Mouse (Mus musculus): ENCODE measurements around the gene Hsd11b1. TPM values are rescaled to one million over a fixed set of nuclear protein-coding genes. Genes with fewer than 3 reads are reported as not detected.

Gene Hsd11b1
- polyA plus RNA-seq, 1 experiment from 2014 or later, result 2.1 TPM

DNA sequence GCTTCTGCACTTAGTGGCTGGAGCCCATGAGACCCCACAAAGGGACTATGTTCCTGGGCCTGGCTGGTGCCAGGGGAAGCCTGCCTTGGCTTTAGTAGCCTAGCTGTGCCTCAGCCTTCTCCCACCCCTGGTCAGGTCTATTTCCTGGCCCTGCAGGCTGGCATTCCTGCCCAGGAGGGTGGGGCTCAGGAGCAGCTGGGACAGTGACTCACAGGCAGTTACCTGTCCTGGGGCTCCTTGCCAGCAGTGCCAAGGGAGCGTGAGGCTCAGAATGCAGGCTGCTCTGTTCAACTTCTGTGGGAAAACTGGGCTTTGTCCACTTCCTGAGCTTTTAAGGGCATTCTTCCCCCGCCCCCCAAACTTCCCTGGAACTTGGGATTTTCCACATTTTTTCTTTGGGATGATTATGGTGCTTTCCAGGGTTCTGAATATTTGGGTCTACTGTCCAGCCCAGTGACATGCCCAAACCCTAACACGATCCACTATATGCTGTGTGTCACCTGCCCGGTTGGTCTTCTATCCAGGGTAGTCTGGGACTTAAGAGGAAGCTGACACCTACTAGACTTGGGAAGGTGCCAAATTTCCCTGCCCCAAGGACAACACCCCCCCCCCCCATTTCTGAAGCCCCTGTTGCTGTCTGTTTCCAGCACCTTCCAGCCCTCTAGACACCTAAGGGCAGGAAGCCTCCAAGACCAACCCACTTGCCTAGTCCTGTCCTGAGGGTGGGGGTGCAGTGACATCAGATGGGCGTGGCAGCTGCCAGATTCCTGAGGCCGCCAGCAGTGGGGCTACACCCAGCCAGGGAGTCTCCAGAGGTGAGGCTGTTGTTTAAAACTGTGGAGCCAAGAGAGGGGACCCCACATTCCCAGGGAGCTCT lies 37.6 kb upstream of the Hsd11b1 start:
- 48% methylated on average over 6 of the region's 6 CpGs for WGBS
- Histone ChIP-seq H3K9ac (ENCODE audit: low read length) (peak overlapping the region; percentile 59), H3K4me3 (replicated peaks; ENCODE audit: low read length) (peak overlapping the region; percentile 35), H3K36me3 (ENCODE audit: control insufficient read depth, insufficient read depth, low read length) (no peaks in the 10 kb centered on the region), H3K4me2 (ENCODE audit: low read depth, low read length) (peak overlapping the region; percentile 39), H3K9me3 (replicated peaks; ENCODE audit: control insufficient read depth, low read length) (no peaks in the 10 kb centered on the region), H3K27ac (ENCODE audit: low read length) (peak overlapping the region; percentile 86), H3K4me1 (ENCODE audit: control insufficient read depth, insufficient read depth, low read length) (peaks cover 7% of the 10 kb centered on the region; the same call in 1 of the 2 replicates), H3K27me3 (ENCODE audit: control insufficient read depth, insufficient read depth, low read length) (no peaks in the 10 kb centered on the region)
- ATAC-seq (ENCODE audit: insufficient read depth, low FRiP score), result peak; percentile 92

- H3K27ac ChIP-seq (ENCODE audit: low read length), result 0 out of 2 replicates have a peak overlapping the region, but pooled peaks have one; percentile 86
- no peak overlapping the region for H3K4me2 ChIP-seq (ENCODE audit: low read depth, low read length)
- H3K9ac ChIP-seq (ENCODE audit: low read length), result no peak overlapping the region
- no peak overlapping the region for H3K4me3 ChIP-seq (replicated peaks; ENCODE audit: low read length)
- H3K27me3 ChIP-seq (ENCODE audit: control insufficient read depth, insufficient read depth, low read length), result no peaks in the 10 kb centered on the region
- WGBS, result 58% methylated on average over 1 of the region's 1 CpGs
- H3K9me3 ChIP-seq (replicated peaks; ENCODE audit: control insufficient read depth, low read length), result no peaks in the 10 kb centered on the region
- H3K4me1 ChIP-seq (ENCODE audit: control insufficient read depth, insufficient read depth, low read length), result peaks cover 7% of the 10 kb centered on the region; the same call in 1 of the 2 replicates
- no peak for ATAC-seq (ENCODE audit: insufficient read depth, low FRiP score)
- H3K36me3 ChIP-seq (ENCODE audit: control insufficient read depth, insufficient read depth, low read length), result no peaks in the 10 kb centered on the region
Measured at GRCm38 (mm10) chr1:193299995-193300394, 36.1 kb upstream of the Hsd11b1 start.

DNA sequence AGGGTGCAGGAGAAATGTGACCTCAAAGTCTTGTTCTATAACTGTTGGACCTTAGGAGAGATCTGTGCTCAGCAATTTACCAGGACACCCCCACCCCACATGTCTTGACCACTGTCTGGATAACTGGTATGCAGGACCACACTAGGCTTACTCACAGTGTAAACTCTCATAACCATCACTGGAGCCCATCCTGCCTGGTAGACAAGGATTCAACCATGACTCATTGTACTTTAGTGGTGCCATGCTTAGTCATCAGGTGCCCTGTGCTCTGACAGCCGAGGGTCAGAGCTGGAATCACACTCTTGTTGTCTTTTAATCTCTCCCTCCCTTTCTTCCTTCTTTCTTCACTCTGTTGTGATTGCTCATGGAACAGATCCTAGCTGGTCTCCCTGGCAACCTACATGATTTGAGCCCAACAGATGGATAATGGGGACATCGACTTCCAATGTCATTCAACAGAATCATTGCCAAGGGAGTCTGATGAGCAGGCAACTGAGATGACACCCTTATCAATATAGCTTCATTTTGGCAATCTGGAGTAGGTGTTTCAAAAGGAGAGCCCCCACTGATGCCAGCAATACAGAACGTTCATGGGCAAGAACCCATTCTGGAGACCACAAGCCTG lies 34.4 kb upstream of the Hsd11b1 start:
- 86% methylated on average over 3 of the region's 3 CpGs for WGBS
- no peaks in the 10 kb centered on the region for H3K36me3 ChIP-seq (ENCODE audit: control insufficient read depth, insufficient read depth, low read length)
- H3K4me3 ChIP-seq (replicated peaks; ENCODE audit: low read length), result no peak overlapping the region
- no peak overlapping the region for H3K27ac ChIP-seq (ENCODE audit: low read length)
- peaks cover 7% of the 10 kb centered on the region; the same call in 1 of the 2 replicates for H3K4me1 ChIP-seq (ENCODE audit: control insufficient read depth, insufficient read depth, low read length)
- no peaks in the 10 kb centered on the region for H3K27me3 ChIP-seq (ENCODE audit: control insufficient read depth, insufficient read depth, low read length)
- no peak overlapping the region for H3K9ac ChIP-seq (ENCODE audit: low read length)
- no peaks in the 10 kb centered on the region for H3K9me3 ChIP-seq (replicated peaks; ENCODE audit: control insufficient read depth, low read length)
- H3K4me2 ChIP-seq (ENCODE audit: low read depth, low read length), result no peak overlapping the region
- ATAC-seq (ENCODE audit: insufficient read depth, low FRiP score), result no peak

GRCm38 (mm10) chr1:193295920-193296319 lies 32.0 kb upstream of the Hsd11b1 start:
- ATAC-seq (ENCODE audit: insufficient read depth, low FRiP score), result no peak; the same call in 1 of the 2 replicates
- H3K27ac ChIP-seq (ENCODE audit: low read length), result no peak overlapping the region
- H3K4me1 ChIP-seq (ENCODE audit: control insufficient read depth, insufficient read depth, low read length), result no peaks in the 10 kb centered on the region
- no peak overlapping the region for H3K4me3 ChIP-seq (replicated peaks; ENCODE audit: low read length)
- no peaks in the 10 kb centered on the region for H3K9me3 ChIP-seq (replicated peaks; ENCODE audit: control insufficient read depth, low read length)
- H3K27me3 ChIP-seq (ENCODE audit: control insufficient read depth, insufficient read depth, low read length), result no peaks in the 10 kb centered on the region
- 72% methylated on average over 5 of the region's 5 CpGs for WGBS
- no peak overlapping the region for H3K9ac ChIP-seq (ENCODE audit: low read length)
- H3K4me2 ChIP-seq (ENCODE audit: low read depth, low read length), result no peak overlapping the region
- no peaks in the 10 kb centered on the region for H3K36me3 ChIP-seq (ENCODE audit: control insufficient read depth, insufficient read depth, low read length)

GRCm38 (mm10) chr1:193293926-193294325 lies 30.1 kb upstream of the Hsd11b1 start:
- no peak for ATAC-seq (ENCODE audit: insufficient read depth, low FRiP score)

DNA sequence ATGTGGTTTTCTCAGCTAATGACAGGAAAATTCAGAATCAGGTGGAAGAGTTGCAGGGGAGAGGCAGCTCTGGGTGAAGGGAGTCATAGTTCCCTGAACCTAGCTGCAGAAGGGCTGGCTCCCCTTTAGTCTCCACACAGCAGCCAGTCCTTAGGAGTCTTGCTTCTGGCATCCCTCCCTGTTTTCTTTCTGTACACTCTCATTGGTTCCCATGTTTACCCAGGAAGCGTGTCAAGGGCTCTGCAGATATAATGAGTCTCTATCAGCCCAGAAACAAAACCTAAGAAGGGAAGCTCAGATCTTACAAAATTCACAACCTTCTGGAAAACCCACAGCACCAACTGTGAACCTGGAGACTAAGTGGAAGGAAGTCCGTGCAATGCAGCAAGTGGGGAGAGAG lies 29.2 kb upstream of the Hsd11b1 start:
- no peak overlapping the region for H3K27ac ChIP-seq (ENCODE audit: low read length)
- H3K4me2 ChIP-seq (ENCODE audit: low read depth, low read length), result no peak overlapping the region
- H3K4me3 ChIP-seq (replicated peaks; ENCODE audit: low read length), result no peak overlapping the region
- no peaks in the 10 kb centered on the region for H3K27me3 ChIP-seq (ENCODE audit: control insufficient read depth, insufficient read depth, low read length)
- no peaks in the 10 kb centered on the region for H3K4me1 ChIP-seq (ENCODE audit: control insufficient read depth, insufficient read depth, low read length)
- no peaks in the 10 kb centered on the region for H3K9me3 ChIP-seq (replicated peaks; ENCODE audit: control insufficient read depth, low read length)
- no peak overlapping the region for H3K9ac ChIP-seq (ENCODE audit: low read length)
- 46% methylated on average over 2 of the region's 2 CpGs for WGBS
- ATAC-seq (ENCODE audit: insufficient read depth, low FRiP score), result no peak
- no peaks in the 10 kb centered on the region for H3K36me3 ChIP-seq (ENCODE audit: control insufficient read depth, insufficient read depth, low read length)

More at GRCm38 (mm10) chr1:193293926-193294325, 30.1 kb upstream of the Hsd11b1 start:
- H3K27me3 ChIP-seq (ENCODE audit: control insufficient read depth, insufficient read depth, low read length), result no peaks in the 10 kb centered on the region
- H3K9ac ChIP-seq (ENCODE audit: low read length), result no peak overlapping the region
- no peaks in the 10 kb centered on the region for H3K9me3 ChIP-seq (replicated peaks; ENCODE audit: control insufficient read depth, low read length)
- H3K36me3 ChIP-seq (ENCODE audit: control insufficient read depth, insufficient read depth, low read length), result no peaks in the 10 kb centered on the region
- no peak overlapping the region for H3K4me2 ChIP-seq (ENCODE audit: low read depth, low read length)
- WGBS, result 63% methylated on average over 3 of the region's 3 CpGs
- no peak overlapping the region for H3K27ac ChIP-seq (ENCODE audit: low read length)
- no peak overlapping the region for H3K4me3 ChIP-seq (replicated peaks; ENCODE audit: low read length)
- no peaks in the 10 kb centered on the region for H3K4me1 ChIP-seq (ENCODE audit: control insufficient read depth, insufficient read depth, low read length)

- no peaks in the 10 kb centered on the region for H3K9me3 ChIP-seq (replicated peaks; ENCODE audit: control insufficient read depth, low read length)
- H3K27me3 ChIP-seq (ENCODE audit: control insufficient read depth, insufficient read depth, low read length), result no peaks in the 10 kb centered on the region
- H3K4me1 ChIP-seq (ENCODE audit: control insufficient read depth, insufficient read depth, low read length), result no peaks in the 10 kb centered on the region
- no peak overlapping the region for H3K4me3 ChIP-seq (replicated peaks; ENCODE audit: low read length)
- no peak overlapping the region for H3K9ac ChIP-seq (ENCODE audit: low read length)
- H3K27ac ChIP-seq (ENCODE audit: low read length), result no peak overlapping the region
- ATAC-seq (ENCODE audit: insufficient read depth, low FRiP score), result no peak
- no peaks in the 10 kb centered on the region for H3K36me3 ChIP-seq (ENCODE audit: control insufficient read depth, insufficient read depth, low read length)
- no peak overlapping the region for H3K4me2 ChIP-seq (ENCODE audit: low read depth, low read length)
Measured at GRCm38 (mm10) chr1:193290686-193291085, 26.8 kb upstream of the Hsd11b1 start.

GRCm38 (mm10) chr1:193289914-193290313 lies 26.0 kb upstream of the Hsd11b1 start:
- Histone ChIP-seq H3K4me1 (ENCODE audit: control insufficient read depth, insufficient read depth, low read length) (no peaks in the 10 kb centered on the region), H3K27ac (ENCODE audit: low read length) (no peak overlapping the region), H3K9ac (ENCODE audit: low read length) (no peak overlapping the region), H3K27me3 (ENCODE audit: control insufficient read depth, insufficient read depth, low read length) (no peaks in the 10 kb centered on the region), H3K4me2 (ENCODE audit: low read depth, low read length) (no peak overlapping the region), H3K9me3 (replicated peaks; ENCODE audit: control insufficient read depth, low read length) (no peaks in the 10 kb centered on the region), H3K4me3 (replicated peaks; ENCODE audit: low read length) (no peak overlapping the region), H3K36me3 (ENCODE audit: control insufficient read depth, insufficient read depth, low read length) (no peaks in the 10 kb centered on the region)
- WGBS, result 86% methylated on average over 5 of the region's 5 CpGs
- no peak for ATAC-seq (ENCODE audit: insufficient read depth, low FRiP score)

DNA sequence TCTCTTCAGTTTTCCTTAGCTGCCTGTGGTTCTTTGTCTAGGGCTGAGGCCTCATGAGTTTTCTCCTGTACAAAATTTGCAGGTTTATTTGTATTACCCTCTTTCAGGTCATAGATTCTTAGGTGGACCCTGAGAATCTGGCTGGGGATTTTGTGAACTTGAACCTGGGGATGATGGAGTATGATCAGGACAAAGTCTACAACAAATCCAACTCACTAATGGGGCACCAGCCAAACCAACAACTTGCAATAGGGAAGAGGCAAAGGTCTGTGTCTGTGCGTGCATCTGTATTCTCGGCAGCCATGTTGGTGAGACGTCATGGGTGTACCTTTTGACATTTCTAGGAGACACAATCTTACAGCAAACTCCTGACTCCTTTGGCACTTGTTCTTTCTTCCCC lies 25.2 kb upstream of the Hsd11b1 start:
- H3K27ac ChIP-seq (ENCODE audit: low read length), result no peak overlapping the region
- H3K4me1 ChIP-seq (ENCODE audit: control insufficient read depth, insufficient read depth, low read length), result no peaks in the 10 kb centered on the region
- no peaks in the 10 kb centered on the region for H3K27me3 ChIP-seq (ENCODE audit: control insufficient read depth, insufficient read depth, low read length)
- ATAC-seq (ENCODE audit: insufficient read depth, low FRiP score), result no peak
- H3K9ac ChIP-seq (ENCODE audit: low read length), result no peak overlapping the region
- H3K9me3 ChIP-seq (replicated peaks; ENCODE audit: control insufficient read depth, low read length), result no peaks in the 10 kb centered on the region
- no peak overlapping the region for H3K4me3 ChIP-seq (replicated peaks; ENCODE audit: low read length)
- H3K36me3 ChIP-seq (ENCODE audit: control insufficient read depth, insufficient read depth, low read length), result no peaks in the 10 kb centered on the region
- WGBS, result 90% methylated on average over 3 of the region's 3 CpGs
- no peak overlapping the region for H3K4me2 ChIP-seq (ENCODE audit: low read depth, low read length)
